Mouse (Mus musculus): Measurements from ENCODE around the gene Xpnpep1. TPM values are rescaled to one million over a fixed set of nuclear protein-coding genes. Genes with fewer than 3 reads are reported as not detected.

Gene Xpnpep1
- total RNA-seq, 2 experiments from 2014 or later: 67.1 to 72.6 TPM

GRCm38 (mm10) chr19:53064292-53064971 is 24.4 kb upstream of the Xpnpep1 start:
- no peak for TF ChIP-seq CTCF (IDR thresholded peaks at IDR 0.05)
- intact Hi-C loops (cut with DNase I): no loop called here
- Histone ChIP-seq H3K27ac (no peak overlapping the region), H3K4me3 (no peak overlapping the region)
- no peak for DNase-seq (ENCODE audit: extremely low spot score in 1 of 2, low spot score in 2 of 2)

GRCm38 (mm10) chr19:53062046-53062445 is 22.0 kb upstream of the Xpnpep1 start:
- TF ChIP-seq CTCF (IDR thresholded peaks at IDR 0.05): no peak
- Histone ChIP-seq H3K27ac (no peak overlapping the region), H3K4me3 (no peak overlapping the region)
- DNase-seq (ENCODE audit: extremely low spot score in 1 of 2, low spot score in 2 of 2): no peak
- intact Hi-C loops (cut with DNase I): no loop called here

GRCm38 (mm10) chr19:53059344-53060111 is 19.5 kb upstream of the Xpnpep1 start:
- no peak overlapping the region for H3K4me3 ChIP-seq
- DNase-seq (ENCODE audit: extremely low spot score in 1 of 2, low spot score in 2 of 2): no peak
- no peak overlapping the region for H3K27ac ChIP-seq
- intact Hi-C loops (cut with DNase I): no loop called here
- no peak for TF ChIP-seq CTCF (IDR thresholded peaks at IDR 0.05)

- no peak for DNase-seq (ENCODE audit: extremely low spot score in 1 of 2, low spot score in 2 of 2)
- Histone ChIP-seq H3K27ac (no peak overlapping the region), H3K4me3 (no peak overlapping the region)
- no peak for TF ChIP-seq CTCF (IDR thresholded peaks at IDR 0.05)
- intact Hi-C loops (cut with DNase I): no loop called here
Measured at GRCm38 (mm10) chr19:53058726-53059334, 18.8 kb upstream of the Xpnpep1 start.

- no peak overlapping the region for H3K27ac ChIP-seq
- intact Hi-C loops (cut with DNase I): no loop called here
- TF ChIP-seq CTCF (IDR thresholded peaks at IDR 0.05): no peak
- DNase-seq (ENCODE audit: extremely low spot score in 1 of 2, low spot score in 2 of 2): no peak
- H3K4me3 ChIP-seq: no peak overlapping the region
Measured at GRCm38 (mm10) chr19:53057980-53058725, 18.1 kb upstream of the Xpnpep1 start.

- DNase-seq (ENCODE audit: extremely low spot score in 1 of 2, low spot score in 2 of 2): no peak
- intact Hi-C loops (cut with DNase I): no loop called here
- Histone ChIP-seq H3K27ac (no peak overlapping the region), H3K4me3 (no peak overlapping the region)
- TF ChIP-seq CTCF (IDR thresholded peaks at IDR 0.05): no peak
Measured at GRCm38 (mm10) chr19:53053355-53053754, 13.3 kb upstream of the Xpnpep1 start.

- H3K27ac ChIP-seq: no peak overlapping the region
- peak overlapping the region; percentile 26 for H3K4me3 ChIP-seq
- intact Hi-C loops (cut with DNase I): no loop called here
- TF ChIP-seq CTCF (IDR thresholded peaks at IDR 0.05): no peak
- no peak for DNase-seq (ENCODE audit: extremely low spot score in 1 of 2, low spot score in 2 of 2)
Measured at GRCm38 (mm10) chr19:53052031-53052670, 12.1 kb upstream of the Xpnpep1 start.

GRCm38 (mm10) chr19:53051288-53051985 is 11.4 kb upstream of the Xpnpep1 start:
- H3K4me3 ChIP-seq: no peak overlapping the region
- no peak for TF ChIP-seq CTCF (IDR thresholded peaks at IDR 0.05)
- intact Hi-C loops (cut with DNase I): no loop called here
- DNase-seq (ENCODE audit: extremely low spot score in 1 of 2, low spot score in 2 of 2): no peak
- peak overlapping the region; percentile 59; the same call in 1 of the 2 replicates for H3K27ac ChIP-seq

- intact Hi-C loops (cut with DNase I): no loop called here
- H3K27ac ChIP-seq: no peak overlapping the region
- H3K4me3 ChIP-seq: no peak overlapping the region
- DNase-seq (ENCODE audit: extremely low spot score in 1 of 2, low spot score in 2 of 2): no peak
- TF ChIP-seq CTCF (IDR thresholded peaks at IDR 0.05): peak; percentile 46
Measured at GRCm38 (mm10) chr19:53050100-53050499, 10.1 kb upstream of the Xpnpep1 start.

- intact Hi-C loops (cut with DNase I): no loop called here
- no peak for TF ChIP-seq CTCF (IDR thresholded peaks at IDR 0.05)
- Histone ChIP-seq H3K4me3 (no peak overlapping the region), H3K27ac (no peak overlapping the region)
- no peak for DNase-seq (ENCODE audit: extremely low spot score in 1 of 2, low spot score in 2 of 2)
Measured at GRCm38 (mm10) chr19:53047208-53047607, 7.2 kb upstream of the Xpnpep1 start.

All from left cerebral cortex, adult 2 months (tissue).